Mouse (Mus musculus) hindbrain, embryonic 15.5 days (tissue): ENCODE results near the gene C5ar2. TPM values are rescaled to one million over a fixed set of nuclear protein-coding genes. Genes with fewer than 3 reads are reported as not detected.
A peak's percentile ranks its signal among the peaks of the same experiment; 100 is the strongest.

Experiments
- ATAC-seq: fragments of 200-750 bp; cut with Nextera tagmentation; 2 replicates; pipeline ENCODE4 v1.8.0; 2017; ENCODE audit warnings: low read depth, moderate number of reproducible peaks, moderate TSS enrichment; ENCODE audit not compliant: low FRiP score
- H3K27ac ChIP-seq: fragments of 300-500 bp; sonication (generic); replicated peaks from 2 replicates; pipeline ENCODE4 v1.5.1; 2015; ENCODE audit warnings: mild to moderate bottlenecking, inconsistent platforms
- H3K27me3 ChIP-seq: fragments of 300-500 bp; sonication (generic); 2 replicates; pipeline ENCODE4 v1.6.1; 2015; ENCODE audit warnings: control low read depth, inconsistent platforms
- H3K36me3 ChIP-seq: fragments of 300-500 bp; sonication (generic); 2 replicates; pipeline ENCODE4 v1.6.1; 2015; ENCODE audit warnings: control low read depth, inconsistent platforms
- H3K4me1 ChIP-seq: fragments of 300-500 bp; sonication (generic); replicated peaks from 2 replicates; pipeline ENCODE4 v1.6.1; 2015; ENCODE audit warnings: control low read depth, inconsistent platforms
- H3K4me2 ChIP-seq: fragments of 300-500 bp; sonication (generic); 2 replicates; pipeline ENCODE4 v1.6.1; 2015; ENCODE audit warnings: moderate library complexity, mild to moderate bottlenecking, inconsistent platforms
- H3K4me3 ChIP-seq: fragments of 300-500 bp; sonication (generic); 2 replicates; pipeline ENCODE4 v1.5.1; 2015; ENCODE audit warnings: mild to moderate bottlenecking, inconsistent platforms
- H3K9ac ChIP-seq: fragments of 300-500 bp; sonication (generic); 2 replicates; pipeline ENCODE4 v1.6.1; 2015; ENCODE audit warnings: inconsistent platforms
- H3K9me3 ChIP-seq: fragments of 300-500 bp; sonication (generic); 2 replicates; pipeline ENCODE4 v1.6.1; 2016; ENCODE audit warnings: control low read depth, inconsistent platforms
- WGBS: fragments of 180-500 bp; shearing (Covaris S2); methylation state at CpG from one replicate; pipeline ENCODE4 v1.1.7; 2015; 5-methylcytosine and 5-hydroxymethylcytosine counted together
- polyA plus RNA-seq: library from polyadenylated mRNA; unstranded; fragments of >200 nt; fragmentation: Nextera tagmentation; extraction: Ambion mirVana; gene quantifications from 2 replicates; pipeline ENCODE4 v1.2.1, GENCODE M21; 2015

The C5ar2 gene
- 0.10 and 0.14 TPM in 2 replicates for polyA plus RNA-seq

GRCm38 (mm10) chr7:16244067-16244466 is at the start of gene C5ar2:
Gene C5ar2, minus strand, starts transcription at chr7:16244154.
- Histone ChIP-seq H3K4me2 (no peak within 1 kb of the TSS), H3K4me3 (no peak within 1 kb of the TSS), H3K36me3 (no peaks in the 10 kb centered on the region), H3K27ac (no peak within 1 kb of the TSS), H3K9me3 (no peaks in the 10 kb centered on the region), H3K27me3 (no peaks in the 10 kb centered on the region), H3K4me1 (no peaks in the 10 kb centered on the region), H3K9ac (no peak within 1 kb of the TSS)
- WGBS: 86% methylated on average over 5 of the region's 5 CpGs
- ATAC-seq: no peak

GRCm38 (mm10) chr7:16287791-16288190 is 43.8 kb upstream of the C5ar2 start:
- Histone ChIP-seq H3K4me2 (no peak overlapping the region), H3K9ac (no peak overlapping the region), H3K4me3 (no peak overlapping the region), H3K27me3 (no peaks in the 10 kb centered on the region), H3K27ac (no peak overlapping the region), H3K4me1 (peaks cover 12% of the 10 kb centered on the region), H3K9me3 (no peaks in the 10 kb centered on the region), H3K36me3 (peaks cover 9% of the 10 kb centered on the region)
- no peak for ATAC-seq
- 81% methylated on average over 1 of the region's 1 CpGs for WGBS

DNA sequence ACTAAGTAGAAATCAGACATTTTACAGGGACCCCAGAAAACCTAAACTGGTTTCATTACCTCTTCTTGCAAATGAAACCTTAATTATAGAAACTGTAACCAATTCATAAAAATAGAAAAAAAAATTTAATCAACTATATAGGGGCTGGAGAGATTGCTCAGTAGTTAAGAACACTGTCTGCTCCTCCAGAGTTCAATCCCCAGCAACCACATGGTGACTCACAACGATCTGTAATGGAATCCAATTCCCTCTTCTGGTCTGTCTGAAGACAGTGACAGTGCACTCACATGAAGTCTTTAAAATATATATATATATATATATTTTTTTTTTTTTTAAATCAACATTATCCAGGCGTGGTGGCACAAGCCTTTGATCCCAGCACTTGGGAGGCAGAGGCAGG is 43.1 kb upstream of the C5ar2 start:
- Histone ChIP-seq H3K4me1 (peaks cover 12% of the 10 kb centered on the region), H3K9me3 (no peaks in the 10 kb centered on the region), H3K27me3 (no peaks in the 10 kb centered on the region), H3K9ac (peak overlapping the region; percentile 58), H3K4me3 (peak overlapping the region; percentile 68), H3K4me2 (peak overlapping the region; percentile 55), H3K36me3 (peaks cover 15% of the 10 kb centered on the region), H3K27ac (peak overlapping the region; percentile 95)
- WGBS: 92% methylated on average over 2 of the region's 2 CpGs
- ATAC-seq: no peak

DNA sequence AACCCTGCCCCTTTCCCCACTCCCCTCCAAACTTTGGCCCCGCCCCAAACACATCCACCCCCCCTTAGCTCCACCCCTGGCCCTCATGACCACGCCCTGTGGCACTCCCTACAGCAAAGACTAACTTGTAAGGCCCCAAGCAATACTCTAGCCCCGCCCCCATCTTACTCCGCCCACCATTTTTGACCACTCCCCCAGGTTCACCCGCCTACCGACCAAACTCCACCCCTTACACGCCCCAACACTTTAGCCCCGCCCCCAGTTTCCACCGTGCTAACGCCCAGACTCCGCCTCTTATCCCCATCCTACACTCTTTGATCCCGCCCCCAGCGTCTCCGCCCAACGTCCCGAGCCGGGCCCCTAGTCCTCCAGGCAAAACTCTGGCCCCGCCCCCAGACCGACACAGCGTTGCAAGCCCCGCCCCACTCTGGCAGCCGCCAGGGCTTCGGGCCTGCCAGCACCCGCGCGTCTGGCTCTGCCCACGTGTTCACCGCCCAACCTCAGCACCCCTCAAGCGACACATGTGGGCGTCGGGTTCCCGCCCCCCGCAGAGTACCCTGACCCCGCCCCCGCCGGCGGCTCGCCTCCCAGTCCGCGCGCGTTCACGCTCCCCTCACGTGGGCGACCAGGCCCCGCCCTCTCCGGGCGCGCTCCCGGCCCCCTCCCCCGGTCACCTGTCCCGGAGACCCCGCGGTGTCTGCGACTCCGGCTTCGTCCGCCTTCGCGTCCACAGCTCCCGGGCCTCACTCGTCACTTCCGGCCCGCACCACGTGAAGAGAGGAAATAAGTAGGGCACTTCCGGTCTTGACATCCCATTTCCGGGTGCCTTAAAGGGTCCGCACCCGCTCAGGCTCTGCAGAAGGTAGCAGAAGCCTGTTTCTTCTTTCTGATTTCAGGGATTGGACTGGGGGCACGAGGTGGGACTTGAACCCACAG is 42.3 kb upstream of the C5ar2 start, which contains the start of gene Ccdc9:
TSS of gene Ccdc9 (minus strand) at position 770 of the 936 bp plus-strand sequence.
- Histone ChIP-seq H3K27ac (peak within 1 kb of the TSS; percentile 95), H3K27me3 (no peaks in the 10 kb centered on the region), H3K4me3 (peak within 1 kb of the TSS; percentile 68), H3K36me3 (peaks cover 22% of the 10 kb centered on the region), H3K9ac (peak within 1 kb of the TSS; percentile 58), H3K4me2 (peak within 1 kb of the TSS; percentile 55), H3K9me3 (no peaks in the 10 kb centered on the region), H3K4me1 (peaks cover 12% of the 10 kb centered on the region)
- WGBS: 1% methylated on average over 70 of the region's 70 CpGs
- ATAC-seq: peak; percentile 95

DNA sequence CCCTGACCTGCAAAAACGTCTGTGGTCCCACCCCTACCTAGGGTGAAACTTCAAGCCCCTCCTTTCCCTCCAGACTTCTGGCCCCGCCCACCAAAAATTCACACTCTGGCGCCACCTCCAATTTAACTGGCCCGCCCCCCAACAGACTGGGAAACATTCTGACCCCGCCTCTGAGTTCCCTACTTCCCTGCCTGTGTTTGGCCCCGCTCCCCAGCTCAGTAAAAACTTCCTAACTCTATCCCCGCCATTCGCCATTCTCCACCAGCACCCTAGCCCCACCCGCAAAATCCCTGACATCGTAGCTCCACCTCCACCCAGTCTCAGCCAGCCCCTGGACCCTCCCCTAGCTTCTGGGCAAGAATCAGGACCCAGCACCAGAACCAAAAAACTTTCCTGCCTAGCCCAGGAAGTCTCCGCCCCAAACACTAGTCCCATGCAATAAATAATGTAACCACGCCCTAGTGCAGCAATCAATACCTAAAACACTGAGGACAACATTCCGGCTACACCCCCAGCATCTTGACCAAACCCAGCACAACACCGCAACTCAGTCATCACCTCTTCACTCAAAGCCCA is 41.6 kb upstream of the C5ar2 start:
- Histone ChIP-seq H3K27ac (peak overlapping the region; percentile 95), H3K9me3 (no peaks in the 10 kb centered on the region), H3K4me2 (peak overlapping the region; percentile 55), H3K4me1 (peaks cover 12% of the 10 kb centered on the region), H3K36me3 (peaks cover 30% of the 10 kb centered on the region), H3K4me3 (peak overlapping the region; percentile 68), H3K27me3 (no peaks in the 10 kb centered on the region), H3K9ac (no peak overlapping the region)
- 6% methylated on average over 14 of the region's 14 CpGs for WGBS
- ATAC-seq: peak; percentile 49

DNA sequence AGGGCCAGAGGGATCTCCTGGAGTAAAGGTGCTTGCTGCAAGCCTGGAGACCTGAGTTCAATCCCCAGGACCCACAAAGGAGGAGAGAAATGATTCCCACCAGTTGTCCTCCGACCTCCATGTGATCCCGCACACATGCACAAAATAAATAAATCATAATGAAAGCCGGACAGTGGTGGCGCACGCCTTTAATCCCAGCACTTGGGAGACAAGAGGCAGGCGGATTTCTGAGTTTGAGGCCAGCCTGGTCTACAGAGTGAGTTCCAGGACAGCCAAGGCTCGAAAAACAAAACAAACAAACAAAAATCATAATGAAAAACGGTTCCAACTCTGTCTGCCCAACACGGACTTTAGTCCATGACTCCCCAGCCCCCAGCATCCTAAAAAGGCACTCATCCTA is 41.0 kb upstream of the C5ar2 start:
- 69% methylated on average over 9 of the region's 9 CpGs for WGBS
- H3K36me3 ChIP-seq: peaks cover 32% of the 10 kb centered on the region
- H3K27me3 ChIP-seq: no peaks in the 10 kb centered on the region

GRCm38 (mm10) chr7:16284001-16284400 is 40.0 kb upstream of the C5ar2 start:
- no peak for ATAC-seq
- WGBS: 91% methylated on average over 8 of the region's 8 CpGs

More for the DNA sequence above, 41.0 kb upstream of the C5ar2 start:
- H3K9ac ChIP-seq: no peak overlapping the region
- peak overlapping the region; percentile 68; the same call in 1 of the 2 replicates for H3K4me3 ChIP-seq
- H3K4me2 ChIP-seq: peak overlapping the region; percentile 55
- peaks cover 12% of the 10 kb centered on the region for H3K4me1 ChIP-seq
- H3K9me3 ChIP-seq: no peaks in the 10 kb centered on the region
- H3K27ac ChIP-seq: peak overlapping the region; percentile 95; the same call in 1 of the 2 replicates
- ATAC-seq: no peak

GRCm38 (mm10) chr7:16282334-16282733 is 38.4 kb upstream of the C5ar2 start:
- Histone ChIP-seq H3K36me3 (peaks cover 39% of the 10 kb centered on the region), H3K9ac (no peak overlapping the region)
- WGBS: 89% methylated on average over 13 of the region's 13 CpGs

More at GRCm38 (mm10) chr7:16284001-16284400, 40.0 kb upstream of the C5ar2 start:
- H3K4me1 ChIP-seq: peaks cover 12% of the 10 kb centered on the region
- H3K4me3 ChIP-seq: no peak overlapping the region
- no peaks in the 10 kb centered on the region for H3K9me3 ChIP-seq
- no peak overlapping the region for H3K9ac ChIP-seq
- H3K27me3 ChIP-seq: no peaks in the 10 kb centered on the region
- peaks cover 32% of the 10 kb centered on the region for H3K36me3 ChIP-seq
- H3K4me2 ChIP-seq: no peak overlapping the region
- H3K27ac ChIP-seq: no peak overlapping the region

DNA sequence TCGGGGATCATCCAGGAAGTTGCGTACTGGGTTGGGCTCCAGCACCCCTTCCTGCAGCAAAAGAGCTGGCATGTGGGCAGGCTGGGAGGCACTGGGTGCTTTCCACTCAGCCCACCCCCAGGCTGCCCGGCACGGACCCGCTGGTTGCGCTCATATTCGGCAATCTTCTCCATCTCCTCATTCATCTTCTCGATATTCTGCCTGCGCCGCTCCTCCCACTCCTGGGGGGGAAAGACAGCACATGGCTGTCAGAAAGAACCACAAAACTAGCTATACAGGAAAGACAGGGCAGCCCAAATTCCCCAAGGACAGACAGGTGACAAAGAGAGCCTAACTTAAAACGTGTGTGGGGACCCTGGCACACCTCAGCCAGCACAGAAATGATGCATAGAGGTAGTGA is 36.8 kb upstream of the C5ar2 start:
- H3K27me3 ChIP-seq: no peaks in the 10 kb centered on the region
- H3K9me3 ChIP-seq: no peaks in the 10 kb centered on the region
- H3K9ac ChIP-seq: no peak overlapping the region
- no peak for ATAC-seq
- H3K4me2 ChIP-seq: no peak overlapping the region
- no peak overlapping the region for H3K27ac ChIP-seq
- H3K4me3 ChIP-seq: no peak overlapping the region
- WGBS: 91% methylated on average over 11 of the region's 11 CpGs
- H3K4me1 ChIP-seq: peaks cover 9% of the 10 kb centered on the region
- H3K36me3 ChIP-seq: peaks cover 47% of the 10 kb centered on the region

More at GRCm38 (mm10) chr7:16282334-16282733, 38.4 kb upstream of the C5ar2 start:
- ATAC-seq: no peak
- no peaks in the 10 kb centered on the region for H3K9me3 ChIP-seq
- H3K4me2 ChIP-seq: no peak overlapping the region
- H3K27me3 ChIP-seq: no peaks in the 10 kb centered on the region
- no peak overlapping the region for H3K27ac ChIP-seq
- peaks cover 12% of the 10 kb centered on the region for H3K4me1 ChIP-seq
- H3K4me3 ChIP-seq: no peak overlapping the region

- Histone ChIP-seq H3K36me3 (peaks cover 19% of the 10 kb centered on the region), H3K9ac (no peak overlapping the region), H3K4me3 (no peak overlapping the region), H3K9me3 (no peaks in the 10 kb centered on the region), H3K4me1 (peaks cover 34% of the 10 kb centered on the region), H3K4me2 (no peak overlapping the region), H3K27ac (no peak overlapping the region), H3K27me3 (no peaks in the 10 kb centered on the region)
- 88% methylated on average over 10 of the region's 10 CpGs for WGBS
- ATAC-seq: no peak
Observed at GRCm38 (mm10) chr7:16274922-16275890, 31.3 kb upstream of the C5ar2 start.

- H3K4me3 ChIP-seq: peak overlapping the region; percentile 83
- WGBS: under 1% methylated on average over 17 of the region's 18 CpGs
Observed at GRCm38 (mm10) chr7:16273766-16274140, 29.8 kb upstream of the C5ar2 start.

More at GRCm38 (mm10) chr7:16273766-16274140, 29.8 kb upstream of the C5ar2 start:
- Histone ChIP-seq H3K27ac (peak overlapping the region; percentile 96), H3K4me2 (peak overlapping the region; percentile 84), H3K4me1 (peaks cover 37% of the 10 kb centered on the region), H3K27me3 (no peaks in the 10 kb centered on the region), H3K36me3 (peaks cover 19% of the 10 kb centered on the region), H3K9me3 (no peaks in the 10 kb centered on the region), H3K9ac (peak overlapping the region; percentile 81)
- ATAC-seq: peak; percentile 69
